Mouse (Mus musculus): ENCODE measurements around the gene Cbs. TPM values are rescaled to one million over a fixed set of nuclear protein-coding genes. Genes with fewer than 3 reads are reported as not detected.

Cbs gene
- polyA plus RNA-seq, 1 experiment, result not detected

- Histone ChIP-seq H3K27ac (ENCODE audit: insufficient read depth, low read depth, low read length) (no peak overlapping the region), H3K4me1 (ENCODE audit: control insufficient read depth, insufficient read depth, low read length) (peaks cover 7% of the 10 kb centered on the region), H3K4me3 (ENCODE audit: insufficient read depth, low read depth, low read length) (no peak overlapping the region)
- TF ChIP-seq CTCF (IDR thresholded peaks at IDR 0.05; ENCODE audit: insufficient read depth, low read depth, low read length), result no peak
- WGBS, result 87% methylated on average over 6 of the region's 6 CpGs
Measured at GRCm38 (mm10) chr17:31653277-31653676, 16.2 kb upstream of the Cbs start.

GRCm38 (mm10) chr17:31652152-31652551, 15.1 kb upstream of the Cbs start:
- 81% methylated on average over 14 of the region's 14 CpGs for WGBS
- H3K4me1 ChIP-seq (ENCODE audit: control insufficient read depth, insufficient read depth, low read length), result peaks cover 4% of the 10 kb centered on the region; the same call in 1 of the 2 replicates
- no peak overlapping the region for H3K4me3 ChIP-seq (ENCODE audit: insufficient read depth, low read depth, low read length)
- TF ChIP-seq CTCF (IDR thresholded peaks at IDR 0.05; ENCODE audit: insufficient read depth, low read depth, low read length) (no peak), POLR2A (IDR thresholded peaks at IDR 0.05; ENCODE audit: insufficient read depth, low read depth, low read length) (no peak)
- no peak overlapping the region for H3K27ac ChIP-seq (ENCODE audit: insufficient read depth, low read depth, low read length)

GRCm38 (mm10) chr17:31646199-31647002, 9.4 kb upstream of the Cbs start:
- Histone ChIP-seq H3K27ac (ENCODE audit: insufficient read depth, low read depth, low read length) (no peak overlapping the region), H3K4me1 (ENCODE audit: control insufficient read depth, insufficient read depth, low read length) (no peaks in the 10 kb centered on the region), H3K4me3 (ENCODE audit: insufficient read depth, low read depth, low read length) (no peak overlapping the region)
- 97% methylated on average over 5 of the region's 5 CpGs for WGBS
- TF ChIP-seq CTCF (IDR thresholded peaks at IDR 0.05; ENCODE audit: insufficient read depth, low read depth, low read length) (no peak), POLR2A (IDR thresholded peaks at IDR 0.05; ENCODE audit: insufficient read depth, low read depth, low read length) (no peak)

- no peaks in the 10 kb centered on the region for H3K4me1 ChIP-seq (ENCODE audit: control insufficient read depth, insufficient read depth, low read length)
- no peak overlapping the region for H3K4me3 ChIP-seq (ENCODE audit: insufficient read depth, low read depth, low read length)
- WGBS, result 81% methylated on average over 4 of the region's 4 CpGs
- no peak overlapping the region for H3K27ac ChIP-seq (ENCODE audit: insufficient read depth, low read depth, low read length)
- TF ChIP-seq POLR2A (IDR thresholded peaks at IDR 0.05; ENCODE audit: insufficient read depth, low read depth, low read length) (no peak), CTCF (IDR thresholded peaks at IDR 0.05; ENCODE audit: insufficient read depth, low read depth, low read length) (no peak)
Measured at GRCm38 (mm10) chr17:31642913-31643312, 5.9 kb upstream of the Cbs start.

- no peak overlapping the region for H3K4me3 ChIP-seq (ENCODE audit: insufficient read depth, low read depth, low read length)
- H3K4me1 ChIP-seq (ENCODE audit: control insufficient read depth, insufficient read depth, low read length), result peaks cover 2% of the 10 kb centered on the region
- TF ChIP-seq POLR2A (IDR thresholded peaks at IDR 0.05; ENCODE audit: insufficient read depth, low read depth, low read length) (no peak), CTCF (IDR thresholded peaks at IDR 0.05; ENCODE audit: insufficient read depth, low read depth, low read length) (no peak)
- H3K27ac ChIP-seq (ENCODE audit: insufficient read depth, low read depth, low read length), result no peak overlapping the region
- WGBS, result 45% methylated on average over 8 of the region's 8 CpGs
Measured at GRCm38 (mm10) chr17:31642331-31642730, 5.3 kb upstream of the Cbs start.

- 43% methylated on average over 4 of the region's 4 CpGs for WGBS
- TF ChIP-seq POLR2A (IDR thresholded peaks at IDR 0.05; ENCODE audit: insufficient read depth, low read depth, low read length) (no peak), CTCF (IDR thresholded peaks at IDR 0.05; ENCODE audit: insufficient read depth, low read depth, low read length) (no peak)
- H3K4me3 ChIP-seq (ENCODE audit: insufficient read depth, low read depth, low read length), result no peak overlapping the region
- no peak overlapping the region for H3K27ac ChIP-seq (ENCODE audit: insufficient read depth, low read depth, low read length)
- H3K4me1 ChIP-seq (ENCODE audit: control insufficient read depth, insufficient read depth, low read length), result peaks cover 13% of the 10 kb centered on the region
Measured at GRCm38 (mm10) chr17:31639651-31640050, 2.6 kb upstream of the Cbs start.

- no peak for TF ChIP-seq POLR2A (IDR thresholded peaks at IDR 0.05; ENCODE audit: insufficient read depth, low read depth, low read length)
- TF ChIP-seq CTCF (IDR thresholded peaks at IDR 0.05; ENCODE audit: insufficient read depth, low read depth, low read length), result no peak
- 38% methylated on average over 9 of the region's 9 CpGs for WGBS
- peaks cover 13% of the 10 kb centered on the region for H3K4me1 ChIP-seq (ENCODE audit: control insufficient read depth, insufficient read depth, low read length)
- H3K4me3 ChIP-seq (ENCODE audit: insufficient read depth, low read depth, low read length), result no peak overlapping the region
- peak overlapping the region; percentile 31; the same call in 1 of the 2 replicates for H3K27ac ChIP-seq (ENCODE audit: insufficient read depth, low read depth, low read length)
Measured at GRCm38 (mm10) chr17:31637866-31638570, 980 bp upstream of the Cbs start.

- Histone ChIP-seq H3K27ac (ENCODE audit: insufficient read depth, low read depth, low read length) (no peak overlapping the region), H3K4me1 (ENCODE audit: control insufficient read depth, insufficient read depth, low read length) (peaks cover 14% of the 10 kb centered on the region), H3K4me3 (ENCODE audit: insufficient read depth, low read depth, low read length) (peak overlapping the region; percentile 54)
- TF ChIP-seq CTCF (IDR thresholded peaks at IDR 0.05; ENCODE audit: insufficient read depth, low read depth, low read length) (no peak), POLR2A (IDR thresholded peaks at IDR 0.05; ENCODE audit: insufficient read depth, low read depth, low read length) (no peak)
- WGBS, result 5% methylated on average over 45 of the region's 45 CpGs
Measured at GRCm38 (mm10) chr17:31636277-31636941, 629 bp downstream of the Cbs start.

- Histone ChIP-seq H3K4me3 (ENCODE audit: insufficient read depth, low read depth, low read length) (no peak overlapping the region), H3K27ac (ENCODE audit: insufficient read depth, low read depth, low read length) (no peak overlapping the region), H3K4me1 (ENCODE audit: control insufficient read depth, insufficient read depth, low read length) (peaks cover 20% of the 10 kb centered on the region)
- TF ChIP-seq POLR2A (IDR thresholded peaks at IDR 0.05; ENCODE audit: insufficient read depth, low read depth, low read length), result no peak
- no peak for TF ChIP-seq CTCF (IDR thresholded peaks at IDR 0.05; ENCODE audit: insufficient read depth, low read depth, low read length)
- 71% methylated on average over 11 of the region's 11 CpGs for WGBS
Measured at GRCm38 (mm10) chr17:31635781-31636180, 1.3 kb downstream of the Cbs start.

Measured in olfactory bulb, adult 2 months (tissue).